ENCODE assay signal across 8 mouse cellular contexts in genomic region chr2:145699414-145700071, GRCm38 (mm10). TPM values are rescaled to one million over a fixed set of nuclear protein-coding genes. Genes with fewer than 3 reads are reported as not detected.
DNase-seq lines count a peak whose midpoint lies in the region; ATAC-seq and TF ChIP-seq lines count a peak whose summit lies in the region.
"Had no signal": no experiment of that assay in that cellular context is flagged by ENCODE, and none has a peak within 500 bp of the region (broad histone marks: within the 10 kb centered on the region; RNA-seq: fewer than 3 reads in every experiment).

No protein-coding gene starts in this region.

- H3K4me3 ChIP-seq in forebrain, embryonic 14.5 days (ENCODE audit: low read depth, low read length) = no peak overlapping the region
- no peak overlapping the region for H3K4me3 ChIP-seq in hindbrain, embryonic 12.5 days
- H3K4me3 ChIP-seq: heart, embryonic 13.5 days had no signal

- WGBS in forebrain, embryonic 14.5 days = 31% methylated on average over 6 of the region's 6 CpGs
- WGBS in hindbrain, embryonic 12.5 days = 34% methylated on average over 6 of the region's 6 CpGs

- no peaks in the 10 kb centered on the region for H3K27me3 ChIP-seq in Patski
- H3K27me3 ChIP-seq in forebrain, embryonic 14.5 days (replicated peaks; ENCODE audit: control insufficient read depth, insufficient read depth, low read length) = no peaks in the 10 kb centered on the region
- H3K27me3 ChIP-seq in hindbrain, embryonic 12.5 days = no peaks in the 10 kb centered on the region
- H3K27me3 ChIP-seq: heart, embryonic 13.5 days had no signal

- peak; percentile 79 for ATAC-seq in Patski
- peak; percentile 78 for ATAC-seq in forebrain, embryonic 14.5 days
- ATAC-seq in hindbrain, embryonic 12.5 days (ENCODE audit: low FRiP score) = peak; percentile 61

- peak; percentile 91 for TF ChIP-seq CTCF in Patski (IDR thresholded peaks at IDR 0.05)

- H3K27ac ChIP-seq in forebrain, embryonic 14.5 days (ENCODE audit: low read depth, low read length) = no peak overlapping the region
- no peak overlapping the region for H3K27ac ChIP-seq in hindbrain, embryonic 12.5 days
- H3K27ac ChIP-seq: heart, embryonic 13.5 days had no signal

- no peak for DNase-seq in Patski (ENCODE audit: low read depth, low spot score)
- DNase-seq in c-Kit-positive CD71-positive TER-119-negative erythroid progenitor cells, embryonic 14.5 days (ENCODE audit: low read depth) = peak; percentile 7
- DNase-seq in forebrain, embryonic 14.5 days (ENCODE audit: low spot score) = peak; percentile 76
- DNase-seq in layer of hippocampus, adult 9-10 months (ENCODE audit: low spot score) = peak; percentile 45
- peak; percentile 81 for DNase-seq in lung, postnatal 10 days
- peak; percentile 52 for DNase-seq in retina, postnatal 7 days (ENCODE audit: low read depth, low spot score)

- no peak overlapping the region for H3K4me2 ChIP-seq in forebrain, embryonic 14.5 days (ENCODE audit: low read length)
- H3K4me2 ChIP-seq in hindbrain, embryonic 12.5 days (replicated peaks) = no peak overlapping the region
- H3K4me2 ChIP-seq: heart, embryonic 13.5 days had no signal

- in situ Hi-C loops in Patski (cut with MboI; ENCODE audit: low pct_unique_long_range_greater_than_20kb) = loop anchor here (5.0 to 10.0 kb wide), 4 partner anchors 58 to 188 kb away; no protein-coding TSS in a partner anchor

- no peaks in the 10 kb centered on the region for H3K4me1 ChIP-seq in forebrain, embryonic 14.5 days (ENCODE audit: control insufficient read depth, insufficient read depth, low read length)
- H3K4me1 ChIP-seq in hindbrain, embryonic 12.5 days = 0 out of 2 replicates have a peak, but pooled peaks cover 2% of the 10 kb centered on the region

- CTCF ChIA-PET in Patski (lab: Charles Lee) = interaction anchor here (0.7 to 3.2 kb wide), 14 partner anchors 31 to 217 kb away, joined by 3 to 13 read pairs (median 4); no protein-coding TSS in a partner anchor

- no peaks in the 10 kb centered on the region for H3K9me3 ChIP-seq in forebrain, embryonic 14.5 days (replicated peaks; ENCODE audit: control insufficient read depth, low read length)
- no peaks in the 10 kb centered on the region for H3K9me3 ChIP-seq in hindbrain, embryonic 12.5 days (replicated peaks)
- H3K9me3 ChIP-seq: heart, embryonic 13.5 days had no signal

- POLR2A ChIA-PET in Patski (lab: Charles Lee) = no interaction called here

- H3K36me3 ChIP-seq in forebrain, embryonic 14.5 days (ENCODE audit: control insufficient read depth, insufficient read depth, low read length) = no peaks in the 10 kb centered on the region
- H3K36me3 ChIP-seq in hindbrain, embryonic 12.5 days = no peaks in the 10 kb centered on the region

- no peak overlapping the region for H3K9ac ChIP-seq in forebrain, embryonic 14.5 days (ENCODE audit: low read length)
- H3K9ac ChIP-seq in hindbrain, embryonic 12.5 days = no peak overlapping the region
- H3K9ac ChIP-seq: heart, embryonic 13.5 days had no signal

RNA-seq across cellular contexts. Expression of gene Rin2, which starts 24.5 kb away (rescaled TPM):
- 38.7 TPM for polyA plus RNA-seq in Patski (2021)
- 9.0 and 11.1 TPM in 2 replicates for polyA plus RNA-seq in forebrain, embryonic 14.5 days (2014; fragmentation: Nextera tagmentation; extraction: Ambion mirVana)
- polyA plus RNA-seq in hindbrain, embryonic 12.5 days (2016; fragmentation: Nextera tagmentation; extraction: Ambion mirVana) = 21.4 and 29.2 TPM in 2 replicates
